Mouse (Mus musculus) myocyte (in vitro differentiated cells): ENCODE results near the gene Mettl1.

Source experiments
- CEBPB ChIP-seq: IDR thresholded peaks from 2 replicates; pipeline ENCODE4 v1.6.1; 2011; ENCODE audit warnings: mild to moderate bottlenecking, moderate library complexity; ENCODE audit not compliant: poor library complexity, insufficient read depth, severe bottlenecking
- E2F4 ChIP-seq: IDR thresholded peaks from one replicate; pipeline ENCODE4 v1.6.1; 2011; ENCODE audit warnings: mild to moderate bottlenecking, control low read depth, moderate library complexity; ENCODE audit not compliant: insufficient read depth
- MAX ChIP-seq: IDR thresholded peaks from one replicate; pipeline ENCODE4 v1.6.1; 2011; ENCODE audit warnings: low read depth, mild to moderate bottlenecking, control low read depth
- MYOD1 ChIP-seq, 3 experiments: IDR thresholded peaks; one replicate each; pipeline ENCODE4 v1.6.1; 2011; ENCODE audit warnings: control low read depth in 2 of 3, low read depth in 2 of 3, mild to moderate bottlenecking in 2 of 3, moderate library complexity in 1 of 3; ENCODE audit not compliant: insufficient read length in 2 of 3, control insufficient read depth in 1 of 3
- MYOG ChIP-seq, 3 experiments: IDR thresholded peaks; one replicate each; pipeline ENCODE4 v1.6.1; 2011; ENCODE audit warnings: control low read depth in 2 of 3, low read depth in 2 of 3, mild to moderate bottlenecking in 2 of 3; ENCODE audit not compliant: insufficient read length in 2 of 3, control insufficient read depth in 1 of 3, insufficient read depth in 1 of 3
- POLR2A ChIP-seq: IDR thresholded peaks from one replicate; pipeline ENCODE4 v1.6.1; 2011; ENCODE audit warnings: low read depth, mild to moderate bottlenecking, control low read depth, moderate library complexity; ENCODE audit not compliant: insufficient read length
- POLR2AphosphoS2 ChIP-seq: IDR thresholded peaks from one replicate; pipeline ENCODE4 v1.6.1; 2011; ENCODE audit warnings: low read depth, control low read depth; ENCODE audit not compliant: insufficient read length
- REST ChIP-seq: IDR thresholded peaks from one replicate; pipeline ENCODE4 v1.6.1; 2011; ENCODE audit warnings: mild to moderate bottlenecking, control low read depth, moderate library complexity; ENCODE audit not compliant: insufficient read depth, insufficient read length
- TCF12 ChIP-seq: IDR thresholded peaks from one replicate; pipeline ENCODE4 v1.6.1; 2011; ENCODE audit warnings: mild to moderate bottlenecking, control low read depth; ENCODE audit not compliant: poor library complexity, insufficient read depth, severe bottlenecking

DNA sequence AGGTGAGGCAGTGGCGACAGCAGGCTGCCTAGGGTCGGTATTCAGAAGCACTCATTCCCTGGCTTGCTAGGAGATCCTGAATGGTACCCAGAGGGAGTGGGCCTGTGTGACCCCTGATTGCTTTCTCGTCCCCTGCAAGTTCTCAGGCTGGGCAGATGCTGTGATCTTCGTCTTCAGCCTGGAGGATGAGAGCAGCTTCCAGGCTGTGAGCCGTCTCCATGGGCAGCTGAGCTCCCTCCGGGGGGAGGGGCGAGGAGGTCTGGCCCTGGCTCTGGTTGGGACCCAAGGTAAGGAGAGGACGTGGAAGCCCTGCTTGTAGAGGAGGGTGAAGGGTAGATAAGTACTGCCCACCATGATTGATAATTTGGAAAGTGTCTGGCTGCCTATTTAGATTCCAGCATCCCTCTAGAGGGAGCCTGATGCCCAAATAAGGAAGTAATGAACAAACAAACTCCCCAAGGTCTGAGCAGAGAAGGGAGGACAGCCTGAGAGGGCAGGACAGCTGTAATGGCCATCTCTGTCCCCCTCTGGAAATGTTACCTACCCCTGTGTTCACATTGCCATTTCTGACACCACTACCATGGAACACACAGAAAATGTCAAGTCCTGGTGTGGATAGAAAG is 42.2 kb downstream of the Mettl1 start:
- TF ChIP-seq POLR2A (no peak), E2F4 (no peak), CEBPB (no peak), POLR2AphosphoS2 (no peak), MAX (no peak), MYOD1 (IDR thresholded peaks at IDR 0.05; ENCODE audit: control insufficient read depth in 1 of 3, insufficient read length in 2 of 3, low read depth in 2 of 3) (no peak), REST (no peak), TCF12 (no peak), MYOG (IDR thresholded peaks at IDR 0.05; ENCODE audit: control insufficient read depth in 1 of 3, insufficient read depth in 1 of 3, insufficient read length in 2 of 3, low read depth in 2 of 3) (no peak)
